Mouse (Mus musculus): ENCODE data around the gene Bcar1. TPM values are rescaled to one million over a fixed set of nuclear protein-coding genes. Genes with fewer than 3 reads are reported as not detected.

Gene Bcar1
- polyA plus RNA-seq, 1 experiment from 2014 or later, result 46.6 TPM

DNA sequence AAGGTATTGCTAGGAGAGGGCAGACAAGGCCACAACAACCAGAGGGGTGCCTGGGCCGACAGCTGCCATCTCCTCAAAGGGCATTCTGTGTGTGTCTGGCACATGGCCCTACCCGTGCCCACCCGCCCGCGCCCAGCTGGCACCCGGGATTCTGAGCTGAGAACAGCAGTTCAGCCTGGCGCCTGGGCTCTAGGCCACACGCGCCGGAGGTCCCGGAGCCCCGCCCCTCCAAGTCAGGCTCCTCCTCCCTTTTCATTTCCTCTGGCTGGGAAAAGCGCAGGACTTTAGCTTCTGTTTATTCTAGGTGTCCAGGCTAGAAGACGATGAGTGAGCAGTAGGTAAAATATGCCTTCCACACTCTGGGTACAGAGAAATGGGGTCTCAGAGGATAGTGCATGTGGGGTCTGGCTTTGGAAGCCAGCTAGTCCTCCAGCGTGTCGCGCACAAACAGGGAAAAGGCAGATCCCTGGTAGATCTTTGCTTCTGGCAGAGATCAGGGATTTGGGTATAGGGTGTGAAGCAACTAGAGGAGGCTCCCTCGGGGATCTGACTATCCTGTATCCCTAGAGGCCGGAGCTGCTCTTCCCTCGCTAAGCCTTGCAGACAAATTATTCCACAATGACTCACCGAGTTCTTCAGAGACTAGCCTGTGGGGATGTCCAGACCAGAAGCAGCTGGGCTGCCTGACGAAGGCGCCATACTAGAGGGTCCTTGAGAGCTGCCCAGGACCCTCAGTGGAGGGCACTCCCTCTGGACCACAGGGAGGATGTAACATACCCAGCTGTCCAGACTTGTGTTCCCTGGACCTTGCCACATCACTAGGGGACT lies 2.2 kb upstream of the Bcar1 start:
- H3K4me3 ChIP-seq (ENCODE audit: low read depth, low read length), result peak overlapping the region; percentile 37
- peak overlapping the region; percentile 69 for H3K4me2 ChIP-seq
- H3K36me3 ChIP-seq (ENCODE audit: control insufficient read depth, insufficient read depth, low read length), result no peaks in the 10 kb centered on the region
- peaks cover 47% of the 10 kb centered on the region for H3K4me1 ChIP-seq (ENCODE audit: control insufficient read depth, insufficient read depth, low read length)
- 4% methylated on average over 23 of the region's 23 CpGs for WGBS (ENCODE audit: insufficient replicate concordance)
- ATAC-seq (replicated peaks; ENCODE audit: insufficient number of reproducible peaks, low FRiP score, low TSS enrichment), result no peak; the same call in 1 of the 2 replicates
- H3K27me3 ChIP-seq (ENCODE audit: control insufficient read depth, insufficient read depth, low read length), result no peaks in the 10 kb centered on the region
- H3K9me3 ChIP-seq (replicated peaks; ENCODE audit: control insufficient read depth, low read length), result no peaks in the 10 kb centered on the region
- H3K27ac ChIP-seq (ENCODE audit: low read depth, low read length), result peak overlapping the region; percentile 87
- H3K9ac ChIP-seq (ENCODE audit: low read depth, low read length), result peak overlapping the region; percentile 61

DNA sequence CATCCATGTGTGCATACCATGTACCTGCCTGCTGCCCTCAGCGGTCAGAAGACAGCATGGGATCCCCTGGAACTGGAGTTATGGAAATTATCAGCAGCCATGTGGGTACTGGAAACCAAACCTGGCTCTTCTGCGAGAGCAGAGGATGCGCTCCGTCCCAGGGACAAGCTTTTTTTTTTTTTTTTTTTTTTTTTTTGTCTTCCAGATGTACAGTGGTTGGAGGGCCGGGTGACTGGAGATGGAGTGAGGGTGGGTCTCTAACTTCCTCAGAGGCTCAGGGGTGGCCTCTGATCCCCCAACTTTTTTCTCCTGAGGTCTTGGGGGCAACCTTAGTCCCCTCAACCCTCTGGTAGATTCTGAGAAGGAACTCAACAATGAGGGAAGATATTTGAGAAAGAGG lies 1.5 kb upstream of the Bcar1 start:
- H3K9ac ChIP-seq (ENCODE audit: low read depth, low read length), result peak overlapping the region; percentile 61; the same call in 1 of the 2 replicates
- H3K9me3 ChIP-seq (replicated peaks; ENCODE audit: control insufficient read depth, low read length), result no peaks in the 10 kb centered on the region

DNA sequence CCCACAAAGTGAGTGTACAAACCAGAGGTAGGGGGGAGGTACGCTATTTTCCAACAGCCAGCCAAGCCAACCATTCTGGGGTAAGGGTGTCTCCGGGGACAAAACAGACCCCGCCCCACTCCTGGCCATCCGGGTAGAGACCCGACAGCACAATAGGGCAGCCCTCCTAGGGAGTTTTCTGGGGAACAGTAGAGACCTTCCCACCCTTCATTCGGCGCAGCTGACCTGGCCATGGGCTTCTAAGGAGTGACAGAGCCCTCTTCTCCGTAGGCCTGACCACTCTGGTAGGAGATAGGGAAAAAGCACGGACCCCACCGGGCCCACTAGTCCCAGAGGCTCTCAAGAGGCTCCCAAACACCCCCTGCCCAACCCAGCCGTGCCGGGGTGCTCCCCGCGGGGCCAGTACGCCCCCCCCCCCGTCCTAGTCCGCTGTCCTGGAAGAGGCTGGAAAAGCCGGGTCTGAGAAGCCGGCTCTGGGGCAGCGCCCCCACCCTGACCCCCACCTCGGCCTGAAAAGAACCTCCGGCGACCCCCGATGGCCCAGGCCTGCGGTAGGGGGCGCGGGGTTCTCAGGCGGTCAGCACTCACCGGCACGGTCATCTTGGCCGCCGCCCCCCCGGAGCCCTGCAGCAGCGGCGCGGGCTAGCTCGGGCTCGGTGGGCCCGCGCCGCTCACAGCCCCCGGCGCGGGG lies 363 bp downstream of the Bcar1 start:
- H3K4me1 ChIP-seq (ENCODE audit: control insufficient read depth, insufficient read depth, low read length), result peaks cover 72% of the 10 kb centered on the region
- H3K9ac ChIP-seq (ENCODE audit: low read depth, low read length), result peak overlapping the region; percentile 97
- peak overlapping the region; percentile 76 for H3K4me2 ChIP-seq
- no peaks in the 10 kb centered on the region for H3K9me3 ChIP-seq (replicated peaks; ENCODE audit: control insufficient read depth, low read length)
- H3K27ac ChIP-seq (ENCODE audit: low read depth, low read length), result peak overlapping the region; percentile 74
- ATAC-seq (replicated peaks; ENCODE audit: insufficient number of reproducible peaks, low FRiP score, low TSS enrichment), result peak; percentile 13; the same call in 1 of the 2 replicates
- no peaks in the 10 kb centered on the region for H3K36me3 ChIP-seq (ENCODE audit: control insufficient read depth, insufficient read depth, low read length)
- no peaks in the 10 kb centered on the region for H3K27me3 ChIP-seq (ENCODE audit: control insufficient read depth, insufficient read depth, low read length)
- WGBS (ENCODE audit: insufficient replicate concordance), result under 1% methylated on average over 33 of the region's 44 CpGs
- peak overlapping the region; percentile 86 for H3K4me3 ChIP-seq (ENCODE audit: low read depth, low read length)

More for the DNA sequence above, 1.5 kb upstream of the Bcar1 start:
- no peak for ATAC-seq (replicated peaks; ENCODE audit: insufficient number of reproducible peaks, low FRiP score, low TSS enrichment)
- H3K4me1 ChIP-seq (ENCODE audit: control insufficient read depth, insufficient read depth, low read length), result peaks cover 54% of the 10 kb centered on the region
- 67% methylated on average over 5 of the region's 5 CpGs for WGBS (ENCODE audit: insufficient replicate concordance)
- H3K4me3 ChIP-seq (ENCODE audit: low read depth, low read length), result no peak overlapping the region
- H3K27me3 ChIP-seq (ENCODE audit: control insufficient read depth, insufficient read depth, low read length), result no peaks in the 10 kb centered on the region
- peak overlapping the region; percentile 69 for H3K4me2 ChIP-seq
- peak overlapping the region; percentile 87; the same call in 1 of the 2 replicates for H3K27ac ChIP-seq (ENCODE audit: low read depth, low read length)
- no peaks in the 10 kb centered on the region for H3K36me3 ChIP-seq (ENCODE audit: control insufficient read depth, insufficient read depth, low read length)

DNA sequence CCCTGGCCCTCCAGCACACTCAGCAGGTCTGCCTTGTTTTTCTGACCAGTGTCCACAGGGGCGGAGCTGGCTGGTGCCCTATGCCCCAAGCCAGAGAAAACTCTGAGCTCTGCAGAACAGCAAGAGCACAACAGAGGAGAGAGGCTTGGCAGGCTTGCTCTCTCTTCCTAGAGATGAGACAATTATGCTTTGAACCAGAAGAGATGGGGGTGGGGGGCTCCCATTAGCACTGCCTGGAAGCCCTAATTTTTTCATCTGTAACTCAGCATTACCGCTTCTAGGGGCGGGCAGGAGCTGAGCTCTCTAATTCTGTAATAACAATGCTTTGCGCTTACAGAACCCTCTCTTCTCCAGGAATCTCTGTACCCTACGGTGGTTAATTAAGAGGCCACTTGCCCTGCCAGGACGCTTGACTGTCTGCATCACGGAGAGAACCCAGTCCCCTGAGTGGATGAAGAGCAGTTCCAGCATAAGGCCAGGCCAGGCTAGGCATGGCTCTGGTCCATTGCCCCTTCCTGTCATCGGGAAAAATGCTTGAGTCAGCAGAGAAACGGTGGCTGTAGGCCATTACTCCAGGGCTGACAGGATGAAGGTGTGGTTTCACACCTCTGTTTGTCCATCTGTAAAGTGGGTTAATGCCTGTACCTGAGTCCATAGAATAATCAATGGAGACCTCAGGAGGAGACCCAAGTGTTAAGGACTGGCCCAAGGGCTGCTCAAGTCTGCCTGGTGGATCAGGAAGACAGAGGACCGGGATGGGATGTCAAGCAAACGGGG lies 1.2 kb downstream of the Bcar1 start:
- Histone ChIP-seq H3K9me3 (replicated peaks; ENCODE audit: control insufficient read depth, low read length) (no peaks in the 10 kb centered on the region), H3K9ac (ENCODE audit: low read depth, low read length) (peak overlapping the region; percentile 97), H3K27me3 (ENCODE audit: control insufficient read depth, insufficient read depth, low read length) (no peaks in the 10 kb centered on the region), H3K36me3 (ENCODE audit: control insufficient read depth, insufficient read depth, low read length) (no peaks in the 10 kb centered on the region), H3K4me2 (peak overlapping the region; percentile 76), H3K27ac (ENCODE audit: low read depth, low read length) (peak overlapping the region; percentile 74; the same call in 1 of the 2 replicates), H3K4me1 (ENCODE audit: control insufficient read depth, insufficient read depth, low read length) (peaks cover 73% of the 10 kb centered on the region), H3K4me3 (ENCODE audit: low read depth, low read length) (peak overlapping the region; percentile 86)
- WGBS (ENCODE audit: insufficient replicate concordance), result 30% methylated on average over 11 of the region's 11 CpGs
- ATAC-seq (replicated peaks; ENCODE audit: insufficient number of reproducible peaks, low FRiP score, low TSS enrichment), result no peak

DNA sequence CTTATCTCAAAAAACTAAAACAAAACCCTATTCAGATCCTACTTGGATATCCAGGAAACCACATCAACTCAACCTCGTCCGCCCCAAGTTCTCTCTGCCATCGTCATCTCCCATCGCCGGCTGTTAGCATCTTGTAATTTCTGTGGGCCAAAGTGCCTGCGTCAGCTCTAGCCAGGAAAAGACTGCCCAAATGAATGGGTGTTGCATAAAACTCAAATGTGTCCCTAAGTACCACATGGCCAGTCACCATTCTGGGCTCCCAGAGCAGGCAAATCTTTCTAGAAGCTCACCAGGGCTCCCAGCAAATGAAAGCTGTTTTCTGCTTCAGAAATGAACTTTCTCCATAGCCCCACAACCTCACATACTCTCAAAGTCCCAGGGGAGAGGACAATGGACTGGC lies 2.1 kb downstream of the Bcar1 start:
- no peaks in the 10 kb centered on the region for H3K36me3 ChIP-seq (ENCODE audit: control insufficient read depth, insufficient read depth, low read length)
- 79% methylated on average over 6 of the region's 6 CpGs for WGBS (ENCODE audit: insufficient replicate concordance)
- no peaks in the 10 kb centered on the region for H3K9me3 ChIP-seq (replicated peaks; ENCODE audit: control insufficient read depth, low read length)
- no peaks in the 10 kb centered on the region for H3K27me3 ChIP-seq (ENCODE audit: control insufficient read depth, insufficient read depth, low read length)
- H3K27ac ChIP-seq (ENCODE audit: low read depth, low read length), result peak overlapping the region; percentile 47; the same call in 1 of the 2 replicates
- no peak overlapping the region for H3K4me3 ChIP-seq (ENCODE audit: low read depth, low read length)
- no peak for ATAC-seq (replicated peaks; ENCODE audit: insufficient number of reproducible peaks, low FRiP score, low TSS enrichment)
- peak overlapping the region; percentile 97; the same call in 1 of the 2 replicates for H3K9ac ChIP-seq (ENCODE audit: low read depth, low read length)
- peak overlapping the region; percentile 76 for H3K4me2 ChIP-seq
- H3K4me1 ChIP-seq (ENCODE audit: control insufficient read depth, insufficient read depth, low read length), result peaks cover 74% of the 10 kb centered on the region

DNA sequence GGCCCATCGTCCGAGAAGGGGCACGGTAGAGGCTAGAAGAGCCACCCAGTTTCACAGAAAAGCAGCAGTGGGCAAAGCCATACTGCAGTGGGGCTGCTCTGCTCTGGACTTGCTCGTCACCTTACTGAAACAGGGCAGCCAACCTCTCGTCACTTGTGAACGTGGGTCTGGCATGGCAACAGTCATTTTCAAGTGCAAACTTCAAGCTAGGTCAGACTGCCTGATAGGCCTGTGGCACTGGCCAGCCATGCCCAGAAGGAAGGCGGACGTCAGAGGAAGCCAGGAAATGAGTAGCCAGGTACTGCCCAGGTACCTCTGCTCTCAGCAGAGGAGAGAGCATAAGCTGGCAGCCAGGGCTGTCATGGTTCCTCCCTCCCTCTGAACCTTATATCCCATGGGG lies 2.6 kb downstream of the Bcar1 start:
- no peaks in the 10 kb centered on the region for H3K9me3 ChIP-seq (replicated peaks; ENCODE audit: control insufficient read depth, low read length)
- H3K27ac ChIP-seq (ENCODE audit: low read depth, low read length), result no peak overlapping the region
- WGBS (ENCODE audit: insufficient replicate concordance), result 62% methylated on average over 8 of the region's 8 CpGs
- no peak overlapping the region for H3K9ac ChIP-seq (ENCODE audit: low read depth, low read length)
- no peak overlapping the region for H3K4me3 ChIP-seq (ENCODE audit: low read depth, low read length)
- H3K4me2 ChIP-seq, result no peak overlapping the region
- ATAC-seq (replicated peaks; ENCODE audit: insufficient number of reproducible peaks, low FRiP score, low TSS enrichment), result no peak
- H3K36me3 ChIP-seq (ENCODE audit: control insufficient read depth, insufficient read depth, low read length), result no peaks in the 10 kb centered on the region
- H3K4me1 ChIP-seq (ENCODE audit: control insufficient read depth, insufficient read depth, low read length), result peaks cover 74% of the 10 kb centered on the region
- H3K27me3 ChIP-seq (ENCODE audit: control insufficient read depth, insufficient read depth, low read length), result no peaks in the 10 kb centered on the region

DNA sequence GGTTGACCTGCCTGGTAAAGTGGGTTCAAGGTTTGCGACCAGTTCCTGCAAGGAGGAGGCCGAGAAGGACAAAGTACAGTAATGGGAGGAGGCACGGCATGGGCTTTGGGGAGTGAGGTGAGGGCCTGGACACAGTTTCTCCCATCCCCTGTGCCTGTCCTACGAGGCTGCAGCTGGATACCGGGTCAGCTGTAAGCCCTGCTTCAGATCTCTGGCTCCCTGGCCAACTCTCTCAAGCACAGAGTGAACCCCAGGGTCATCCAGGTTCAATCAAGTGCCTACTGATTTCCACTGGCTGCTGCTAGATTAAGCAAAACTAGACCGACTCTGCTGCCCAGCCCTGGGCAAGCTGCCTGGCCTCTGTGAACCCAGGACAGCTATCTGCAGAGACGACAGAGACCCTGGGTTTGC lies 3.3 kb downstream of the Bcar1 start:
- no peak overlapping the region for H3K4me3 ChIP-seq (ENCODE audit: low read depth, low read length)
- ATAC-seq (replicated peaks; ENCODE audit: insufficient number of reproducible peaks, low FRiP score, low TSS enrichment), result no peak
- H3K27me3 ChIP-seq (ENCODE audit: control insufficient read depth, insufficient read depth, low read length), result no peaks in the 10 kb centered on the region
- no peaks in the 10 kb centered on the region for H3K36me3 ChIP-seq (ENCODE audit: control insufficient read depth, insufficient read depth, low read length)
- no peak overlapping the region for H3K4me2 ChIP-seq
- H3K27ac ChIP-seq (ENCODE audit: low read depth, low read length), result no peak overlapping the region
- 67% methylated on average over 7 of the region's 7 CpGs for WGBS (ENCODE audit: insufficient replicate concordance)
- peak overlapping the region; percentile 12; the same call in 1 of the 2 replicates for H3K9ac ChIP-seq (ENCODE audit: low read depth, low read length)
- peaks cover 74% of the 10 kb centered on the region for H3K4me1 ChIP-seq (ENCODE audit: control insufficient read depth, insufficient read depth, low read length)
- H3K9me3 ChIP-seq (replicated peaks; ENCODE audit: control insufficient read depth, low read length), result no peaks in the 10 kb centered on the region

DNA sequence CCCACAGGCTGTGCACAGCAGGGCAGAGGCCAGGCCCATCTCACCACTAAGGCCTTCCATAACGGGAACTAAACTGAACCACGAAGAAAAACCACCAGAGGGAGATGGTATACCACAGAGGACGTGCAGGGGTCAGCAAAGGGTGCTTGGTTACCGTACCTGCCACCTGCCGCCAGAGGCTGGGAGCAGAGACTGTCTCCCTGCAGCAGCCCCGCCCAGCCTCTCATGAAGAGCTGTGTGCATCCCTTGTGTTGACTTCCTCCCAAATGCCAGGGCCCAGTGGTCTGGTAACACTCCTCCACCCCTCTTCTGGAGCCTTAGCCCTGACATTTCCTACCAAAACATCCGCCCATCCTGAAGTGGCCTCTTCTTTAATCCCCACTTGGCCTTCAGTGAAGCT lies 4.0 kb downstream of the Bcar1 start:
- 51% methylated on average over 7 of the region's 7 CpGs for WGBS (ENCODE audit: insufficient replicate concordance)

More for the DNA sequence above, 4.0 kb downstream of the Bcar1 start:
- no peaks in the 10 kb centered on the region for H3K9me3 ChIP-seq (replicated peaks; ENCODE audit: control insufficient read depth, low read length)
- peaks cover 79% of the 10 kb centered on the region for H3K4me1 ChIP-seq (ENCODE audit: control insufficient read depth, insufficient read depth, low read length)
- H3K4me3 ChIP-seq (ENCODE audit: low read depth, low read length), result no peak overlapping the region
- H3K4me2 ChIP-seq, result no peak overlapping the region
- no peaks in the 10 kb centered on the region for H3K27me3 ChIP-seq (ENCODE audit: control insufficient read depth, insufficient read depth, low read length)
- no peak overlapping the region; the same call in 1 of the 2 replicates for H3K9ac ChIP-seq (ENCODE audit: low read depth, low read length)
- ATAC-seq (replicated peaks; ENCODE audit: insufficient number of reproducible peaks, low FRiP score, low TSS enrichment), result no peak
- H3K36me3 ChIP-seq (ENCODE audit: control insufficient read depth, insufficient read depth, low read length), result no peaks in the 10 kb centered on the region
- no peak overlapping the region for H3K27ac ChIP-seq (ENCODE audit: low read depth, low read length)

Data from heart, embryonic 11.5 days (tissue).